Mouse (Mus musculus) heart, postnatal 0 days (tissue): ENCODE data around the gene Ttn.

Source experiments
- CTCF ChIP-seq: IDR thresholded peaks from 2 replicates; pipeline ENCODE4 v1.5.1; 2016; ENCODE audit warnings: antibody characterized with exemption, control low read depth, low read depth
- EP300 ChIP-seq: IDR thresholded peaks from 2 replicates; pipeline ENCODE4 v1.6.1; 2016; ENCODE audit warnings: antibody characterized with exemption, low read depth

DNA sequence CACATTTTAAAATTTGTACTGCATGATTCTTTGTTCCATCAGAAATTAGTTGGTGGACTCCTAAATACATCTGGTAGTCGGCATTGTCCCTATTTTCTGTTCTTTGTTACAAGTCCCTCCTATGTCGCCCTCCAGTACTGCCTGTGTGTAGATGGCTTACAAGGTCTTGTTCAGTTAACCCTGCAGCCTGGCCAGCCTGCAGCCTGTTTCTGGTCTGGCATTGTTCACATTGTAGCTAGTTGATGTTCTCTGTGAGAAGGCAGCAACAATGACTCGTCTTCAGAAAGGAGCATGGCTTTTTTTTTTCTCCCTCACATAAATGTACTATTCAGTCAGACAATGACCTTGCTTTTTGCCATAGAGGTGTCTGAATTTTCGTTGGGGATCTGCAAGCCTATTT is 10.3 kb downstream of the Ttn start:
- TF ChIP-seq CTCF (no peak), EP300 (no peak)
